Mouse (Mus musculus) right cerebral cortex, postnatal 4 days (tissue): Measurements from ENCODE around the gene Adamtsl3.
A peak's percentile ranks its signal among the peaks of the same experiment; 100 is the strongest.

Experiments
- DNase-seq: peaks from one replicate; pipeline ENCODE4 v3.0.0-alpha.2; 2022

Adamtsl3 gene

GRCm38 (mm10) chr7:82424281-82424680, 88.8 kb downstream of the Adamtsl3 start:
- DNase-seq = no peak

- no peak for DNase-seq
Observed at GRCm38 (mm10) chr7:82425374-82425773, 89.9 kb downstream of the Adamtsl3 start.

GRCm38 (mm10) chr7:82429447-82429846, 94.0 kb downstream of the Adamtsl3 start:
- DNase-seq = no peak

- DNase-seq = no peak
Observed at GRCm38 (mm10) chr7:82431572-82431971, 96.1 kb downstream of the Adamtsl3 start.

DNA sequence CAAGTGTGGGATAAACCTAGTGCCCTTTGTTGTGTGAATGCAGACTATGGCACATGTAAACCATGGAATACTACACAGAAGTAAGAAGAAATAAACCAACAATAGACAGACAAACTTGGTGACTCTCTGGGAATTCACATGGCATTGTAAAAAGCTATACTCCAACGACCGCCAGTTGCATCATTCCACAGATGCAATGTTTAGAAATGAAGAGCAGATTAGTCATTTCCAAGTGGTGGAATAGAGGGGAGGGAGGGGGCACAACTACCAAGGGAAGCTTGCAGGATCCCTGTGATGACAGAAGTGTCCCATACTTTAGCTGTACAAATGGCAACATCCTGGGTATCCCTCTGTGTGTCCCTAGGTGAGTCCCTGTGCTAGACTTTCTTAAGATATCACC, 97.7 kb downstream of the Adamtsl3 start:
- DNase-seq = no peak

GRCm38 (mm10) chr7:82458376-82458775, 122.9 kb downstream of the Adamtsl3 start:
- DNase-seq = no peak

DNA sequence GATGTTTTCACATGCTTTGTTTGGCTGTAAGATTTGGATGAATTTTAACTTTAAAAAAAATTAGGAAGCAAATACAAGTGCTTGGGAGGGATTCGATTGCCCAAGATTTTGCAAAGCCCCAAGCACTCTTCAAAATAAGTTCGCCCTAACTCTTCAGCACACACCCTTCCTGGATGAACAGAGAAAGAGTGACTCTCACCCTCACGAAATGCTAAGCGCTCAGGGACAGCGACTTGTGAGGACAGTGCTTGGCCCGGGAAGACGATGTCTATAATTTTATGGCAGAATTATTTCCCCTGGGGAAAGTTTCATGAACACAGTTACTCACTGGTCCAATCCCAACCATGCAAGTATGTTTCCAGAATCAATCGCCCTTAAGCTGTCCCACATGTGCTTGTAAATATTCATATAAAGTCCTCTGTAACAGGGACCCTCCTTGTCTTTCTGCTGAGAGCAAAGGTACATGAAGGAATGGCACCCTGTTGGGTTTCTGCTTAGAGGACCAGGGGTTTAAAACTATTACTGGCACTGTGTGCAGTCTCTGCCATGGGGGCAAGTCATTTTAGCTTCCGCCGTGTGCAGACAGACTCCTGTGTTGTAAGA, 127.5 kb downstream of the Adamtsl3 start:
- no peak for DNase-seq

GRCm38 (mm10) chr7:82464364-82464763, 128.9 kb downstream of the Adamtsl3 start:
- no peak for DNase-seq

GRCm38 (mm10) chr7:82465437-82465836, 129.9 kb downstream of the Adamtsl3 start:
- DNase-seq = no peak

DNA sequence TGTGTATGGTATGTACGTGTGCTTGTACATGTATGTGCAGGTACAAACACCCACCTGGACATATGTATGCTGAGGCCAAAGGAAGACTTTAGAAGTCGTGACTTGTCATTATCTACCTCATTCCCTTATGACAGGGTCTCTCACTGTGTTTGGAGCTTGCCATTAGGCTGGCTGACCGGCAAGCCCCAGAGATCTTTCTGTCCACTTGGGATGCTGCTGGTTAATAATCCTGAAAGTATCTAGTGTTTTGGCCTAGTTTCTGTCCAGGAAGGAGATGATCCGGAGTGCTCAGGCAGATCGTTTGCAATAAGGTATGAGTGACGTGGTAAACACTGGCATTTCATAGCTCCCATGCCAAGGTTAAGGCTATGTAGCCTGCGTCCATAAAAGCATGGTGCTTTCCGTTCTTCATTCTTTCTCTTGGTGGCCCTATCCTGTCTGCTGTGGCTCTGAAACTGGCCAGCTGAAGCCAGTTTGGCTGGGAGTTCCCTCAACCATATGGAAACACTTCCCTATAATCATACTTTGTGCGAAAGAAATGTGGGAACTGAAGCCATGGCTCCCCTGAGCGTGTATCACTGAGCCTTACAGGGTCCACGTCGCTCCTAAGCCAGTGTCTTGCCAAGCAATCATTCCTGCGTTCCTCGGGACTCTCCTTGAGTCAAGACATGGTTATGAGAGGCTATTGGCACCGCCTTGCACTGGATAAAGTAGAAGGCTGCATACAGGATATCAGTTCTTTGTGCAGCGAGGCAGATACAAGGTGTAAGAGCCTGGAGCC, 141.1 kb downstream of the Adamtsl3 start:
- no peak for DNase-seq

DNA sequence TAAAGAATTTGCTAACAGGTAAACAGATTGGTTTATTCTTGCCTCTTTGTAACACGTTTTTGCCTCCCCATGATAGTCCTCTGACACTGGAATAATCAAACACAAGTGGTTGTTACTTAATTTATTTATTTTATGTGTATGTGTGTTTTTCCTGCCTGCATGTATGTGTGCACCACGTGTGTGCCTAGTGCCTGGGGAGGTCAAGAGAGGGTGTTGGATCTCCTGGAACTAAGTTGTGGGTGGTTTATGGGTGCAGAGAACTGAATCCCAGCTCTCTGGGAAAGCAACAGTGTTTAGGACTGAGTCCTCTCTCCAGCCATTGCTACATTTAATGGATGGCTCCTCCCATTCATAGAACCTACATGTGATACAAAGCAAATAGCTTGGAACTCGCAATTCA, 143.0 kb downstream of the Adamtsl3 start:
- no peak for DNase-seq

GRCm38 (mm10) chr7:82478861-82479755, 143.6 kb downstream of the Adamtsl3 start:
- DNase-seq = no peak

DNA sequence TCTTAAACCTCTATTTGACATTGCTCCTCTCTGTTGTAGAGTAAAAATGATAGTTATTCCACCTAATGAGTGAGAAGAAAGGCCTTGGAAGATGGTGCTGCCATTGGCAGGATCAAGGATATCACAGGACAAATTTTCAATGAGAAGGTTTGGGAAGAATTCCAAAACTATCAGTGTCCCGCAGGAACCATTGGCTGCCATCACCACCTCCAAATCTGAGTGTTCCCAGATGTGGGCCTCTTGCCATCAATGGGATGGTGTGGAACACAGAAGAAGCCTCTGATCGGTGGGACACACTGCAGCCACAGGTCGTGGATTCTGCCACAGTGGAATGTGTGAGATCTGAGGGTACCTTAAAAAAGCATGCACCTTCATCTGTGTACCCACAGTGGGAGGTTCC, 147.9 kb downstream of the Adamtsl3 start:
- DNase-seq = no peak

GRCm38 (mm10) chr7:82484834-82485233, 149.3 kb downstream of the Adamtsl3 start:
- no peak for DNase-seq

DNA sequence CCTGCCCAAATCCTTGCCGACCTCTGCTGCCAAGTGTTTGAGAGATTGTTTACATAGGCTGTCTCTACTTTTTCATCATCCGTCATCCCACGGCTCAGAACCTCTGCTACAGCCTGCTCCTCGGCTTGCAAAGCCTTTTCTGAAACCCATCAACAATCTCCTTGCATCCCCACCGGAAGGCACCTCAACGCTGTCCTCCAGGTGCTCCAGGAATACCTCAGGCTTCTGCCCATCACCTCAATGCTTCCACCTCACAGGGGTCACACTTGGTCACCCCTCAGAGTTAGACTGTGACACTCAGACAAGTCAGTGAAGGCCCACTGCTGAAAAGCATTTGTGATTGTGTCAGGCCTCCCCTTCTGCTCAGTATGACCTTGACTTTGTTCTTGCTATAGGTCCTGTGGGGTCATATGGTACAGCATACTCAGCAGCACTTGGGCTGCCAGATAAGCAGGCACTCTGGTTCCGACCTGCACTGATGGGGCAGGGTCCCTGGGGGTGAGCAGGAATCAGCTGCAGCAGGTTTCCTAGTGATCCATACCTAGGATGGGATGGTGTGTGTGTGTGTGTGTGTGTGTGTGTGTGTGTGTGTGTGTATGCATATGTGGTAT, 150.0 kb downstream of the Adamtsl3 start:
- DNase-seq = no peak

GRCm38 (mm10) chr7:82491018-82491417, 155.5 kb downstream of the Adamtsl3 start:
- DNase-seq = no peak

DNA sequence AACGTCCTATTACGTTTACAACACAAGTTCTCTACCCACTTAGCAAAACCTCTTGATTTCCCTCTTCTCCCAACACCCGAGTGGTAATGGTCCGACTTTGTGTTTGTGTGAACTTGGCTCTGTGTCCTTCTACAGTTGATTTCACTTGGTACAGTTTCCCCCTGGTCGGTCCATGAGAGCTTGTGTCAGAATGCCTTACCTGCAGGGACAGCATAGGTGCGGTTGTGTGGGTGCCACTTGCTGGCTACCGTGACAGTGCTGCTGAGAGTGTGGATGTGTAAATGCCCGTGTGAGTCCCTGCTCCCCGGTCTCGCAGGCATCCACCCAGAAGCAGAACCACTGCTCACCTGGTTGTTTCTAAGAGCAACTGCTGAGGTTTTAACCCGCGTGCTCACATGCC, 157.4 kb downstream of the Adamtsl3 start:
- no peak for DNase-seq

DNA sequence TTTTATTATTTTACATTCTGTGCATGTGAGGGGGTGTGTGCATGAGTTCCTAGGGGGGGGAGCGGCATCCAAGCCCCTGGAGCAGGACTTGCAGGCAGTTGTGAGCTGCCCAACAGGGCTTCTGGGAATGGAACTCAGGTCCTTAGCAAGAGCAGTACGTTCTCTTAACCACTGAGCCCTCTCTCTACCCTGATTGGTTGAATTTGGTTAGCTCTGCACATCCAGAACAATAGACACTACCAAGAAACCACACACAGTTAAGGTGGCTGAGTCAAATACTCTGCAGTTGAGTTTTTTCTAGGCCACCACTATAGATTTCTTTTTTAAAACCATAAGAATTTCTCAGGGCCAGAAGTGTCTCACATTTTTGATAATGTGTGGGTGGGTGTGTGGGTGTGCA, 158.7 kb downstream of the Adamtsl3 start:
- DNase-seq = no peak

DNA sequence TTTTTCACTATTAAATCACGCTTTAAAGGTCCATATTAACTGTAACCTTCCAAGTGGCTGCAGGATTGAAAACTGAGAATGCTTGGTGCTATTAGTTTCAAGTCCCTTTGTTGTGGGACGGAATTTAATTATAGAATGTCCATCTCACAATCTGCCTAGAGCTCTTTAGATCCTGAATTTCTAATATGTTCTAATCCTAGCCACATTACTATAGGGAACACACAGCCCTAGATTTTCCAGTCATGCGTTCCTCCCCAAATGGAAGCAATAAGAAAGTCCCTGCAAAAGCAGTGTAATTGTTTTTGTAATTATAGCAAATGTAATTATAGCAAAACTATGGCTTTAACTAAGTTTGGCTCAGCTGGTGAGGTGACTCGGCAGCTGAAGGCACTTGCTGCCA, 161.6 kb downstream of the Adamtsl3 start:
- no peak for DNase-seq

DNA sequence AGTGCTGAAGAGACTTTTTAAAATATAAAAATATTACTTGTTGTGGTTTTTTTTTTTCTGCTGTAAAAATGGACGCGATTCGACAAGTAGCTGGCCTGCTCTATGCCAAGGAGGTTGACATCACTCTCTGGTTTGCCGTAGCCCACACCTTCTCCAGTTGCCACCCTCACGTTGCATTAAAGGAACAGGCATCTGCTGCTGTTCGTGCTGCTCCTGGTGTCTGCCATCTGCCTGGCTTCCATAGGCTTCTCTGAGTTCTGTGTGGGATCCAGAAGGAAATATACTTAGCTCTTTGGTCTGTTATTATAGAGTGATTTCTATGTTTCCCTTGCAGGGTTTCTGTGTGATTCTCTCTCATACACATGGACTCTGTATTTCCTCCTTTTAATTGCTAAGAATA, 165.8 kb downstream of the Adamtsl3 start:
- no peak for DNase-seq

GRCm38 (mm10) chr7:82502511-82502910, 167.0 kb downstream of the Adamtsl3 start:
- DNase-seq = no peak

- DNase-seq = peak; percentile 70
Observed at GRCm38 (mm10) chr7:82504101-82504500, 168.6 kb downstream of the Adamtsl3 start.

- DNase-seq = no peak
Observed at GRCm38 (mm10) chr7:82530583-82530982, 195.1 kb downstream of the Adamtsl3 start.
